Mouse (Mus musculus): ENCODE data around the gene Fuca1.

DNA sequence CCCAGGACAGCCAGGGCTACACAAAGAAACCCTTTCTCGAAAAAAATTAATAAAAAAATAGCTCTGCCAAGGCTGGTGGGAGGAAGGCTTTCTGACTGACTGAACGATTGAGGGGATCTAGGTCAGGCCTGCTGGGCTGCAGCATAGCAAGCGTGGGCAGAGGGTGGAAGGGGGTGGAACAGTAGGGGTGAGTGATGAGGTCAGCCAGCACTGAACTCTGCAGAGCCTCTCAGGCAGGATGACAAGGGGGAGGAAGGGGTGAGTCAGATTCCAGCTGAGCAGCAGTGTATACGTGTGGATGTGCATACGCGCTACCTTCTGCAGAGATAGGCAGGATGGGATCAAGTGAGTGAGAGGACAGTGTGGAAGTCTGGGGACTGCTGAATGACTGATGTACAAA, 29.4 kb downstream of the Fuca1 start:
- no peak for TF ChIP-seq CTCF (IDR thresholded peaks at IDR 0.05; ENCODE audit: insufficient read depth, low read depth, low read length)
- no peak for TF ChIP-seq POLR2A (IDR thresholded peaks at IDR 0.05; ENCODE audit: insufficient read depth, low read depth, low read length)
